Mouse (Mus musculus) lung, embryonic 16.5 days (tissue): Measurements from ENCODE around the gene BC030870. TPM values are rescaled to one million over a fixed set of nuclear protein-coding genes. Genes with fewer than 3 reads are reported as not detected.
A peak's percentile ranks its signal among the peaks of the same experiment; 100 is the strongest.

Experiments used
- ATAC-seq: fragments of 200-750 bp; cut with Nextera tagmentation; 2 replicates; pipeline ENCODE4 v1.8.0; 2017; ENCODE audit warnings: low read depth, mild to moderate bottlenecking, moderate library complexity
- H3K27ac ChIP-seq: fragments of 300-500 bp; sonication (generic); 2 replicates; pipeline ENCODE4 v1.5.1; 2014; ENCODE audit warnings: mild to moderate bottlenecking, control low read depth, low read length
- H3K27me3 ChIP-seq: fragments of 300-500 bp; sonication (generic); 2 replicates; pipeline ENCODE4 v1.6.1; 2014; ENCODE audit warnings: low read depth, low read length, mixed read lengths; ENCODE audit not compliant: control insufficient read depth, insufficient read depth
- H3K36me3 ChIP-seq: fragments of 300-500 bp; sonication (generic); 2 replicates; pipeline ENCODE4 v1.6.1; 2014; ENCODE audit warnings: low read length; ENCODE audit not compliant: control insufficient read depth, insufficient read depth
- H3K4me1 ChIP-seq: fragments of 300-500 bp; sonication (generic); replicated peaks from 2 replicates; pipeline ENCODE4 v1.6.1; 2014; ENCODE audit warnings: low read length, mixed read lengths; ENCODE audit not compliant: control insufficient read depth, insufficient read depth
- H3K4me2 ChIP-seq: fragments of 300-500 bp; sonication (generic); 2 replicates; pipeline ENCODE4 v1.6.1; 2014; ENCODE audit warnings: low read depth, low read length, control low read depth
- H3K4me3 ChIP-seq: fragments of 300-500 bp; sonication (generic); 2 replicates; pipeline ENCODE4 v1.5.1; 2014; ENCODE audit warnings: mild to moderate bottlenecking, low read length, control low read depth
- H3K9ac ChIP-seq: fragments of 300-500 bp; sonication (generic); 2 replicates; pipeline ENCODE4 v1.6.1; 2014; ENCODE audit warnings: low read length, control low read depth
- H3K9me3 ChIP-seq: fragments of 300-500 bp; sonication (generic); 2 replicates; pipeline ENCODE4 v1.6.1; 2016; ENCODE audit warnings: low read length; ENCODE audit not compliant: control insufficient read depth
- WGBS: fragments of 180-500 bp; shearing (Covaris S2); extraction: QIAGEN DNeasy Blood & Tissue Kit; methylation state at CpG from one replicate; pipeline ENCODE4 v1.1.7; 2014; 5-methylcytosine and 5-hydroxymethylcytosine counted together
- polyA plus RNA-seq: library from polyadenylated mRNA; unstranded; fragments of >200 nt; fragmentation: Nextera tagmentation; extraction: Ambion mirVana; gene quantifications from 2 replicates; pipeline ENCODE4 v1.2.1, GENCODE M21; 2015

Gene BC030870
- polyA plus RNA-seq, 1 experiment from 2014 or later: 2.3 TPM

- no peak overlapping the region for H3K9ac ChIP-seq
These were observed 41.2 kb downstream of the BC030870 start for GRCm38 (mm10) chr8:65088120-65088519.

DNA sequence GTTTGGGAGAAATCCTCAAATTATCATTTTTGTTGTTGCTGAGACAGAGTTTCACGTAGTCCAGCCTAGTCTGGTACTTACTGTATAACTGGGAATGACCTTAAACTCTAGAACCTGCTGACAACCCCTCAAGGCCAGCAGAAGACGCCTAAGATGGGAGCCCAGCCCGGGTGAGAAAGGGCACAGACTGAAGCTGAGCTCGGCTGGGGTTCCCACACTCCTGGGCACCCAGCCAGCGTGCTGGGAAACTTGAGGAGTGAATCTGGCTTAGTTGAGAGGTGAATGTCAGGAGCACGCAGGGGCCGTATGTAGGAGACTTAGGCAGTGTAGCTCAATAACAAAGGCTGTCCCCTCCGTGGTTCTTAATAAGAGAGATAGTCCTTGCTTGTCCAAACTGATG lies 41.7 kb downstream of the BC030870 start:
- no peak overlapping the region for H3K27ac ChIP-seq
- no peak overlapping the region for H3K9ac ChIP-seq
- no peaks in the 10 kb centered on the region for H3K9me3 ChIP-seq
- 48% methylated on average over 8 of the region's 8 CpGs for WGBS
- no peaks in the 10 kb centered on the region for H3K27me3 ChIP-seq
- ATAC-seq: no peak
- no peak overlapping the region for H3K4me3 ChIP-seq
- no peaks in the 10 kb centered on the region for H3K4me1 ChIP-seq
- H3K36me3 ChIP-seq: no peaks in the 10 kb centered on the region
- no peak overlapping the region for H3K4me2 ChIP-seq

More at GRCm38 (mm10) chr8:65088120-65088519, 41.2 kb downstream of the BC030870 start:
- H3K9me3 ChIP-seq: no peaks in the 10 kb centered on the region
- no peak overlapping the region for H3K27ac ChIP-seq
- 90% methylated on average over 12 of the region's 12 CpGs for WGBS
- no peak for ATAC-seq
- H3K27me3 ChIP-seq: no peaks in the 10 kb centered on the region
- H3K4me2 ChIP-seq: no peak overlapping the region
- no peaks in the 10 kb centered on the region for H3K4me1 ChIP-seq
- no peak overlapping the region for H3K4me3 ChIP-seq
- H3K36me3 ChIP-seq: no peaks in the 10 kb centered on the region

GRCm38 (mm10) chr8:65085680-65086079 lies 43.7 kb downstream of the BC030870 start:
- no peak overlapping the region for H3K4me2 ChIP-seq
- no peaks in the 10 kb centered on the region for H3K4me1 ChIP-seq
- H3K27ac ChIP-seq: no peak overlapping the region
- WGBS: 68% methylated on average over 2 of the region's 2 CpGs
- no peaks in the 10 kb centered on the region for H3K27me3 ChIP-seq
- H3K4me3 ChIP-seq: no peak overlapping the region
- no peak for ATAC-seq
- no peaks in the 10 kb centered on the region for H3K9me3 ChIP-seq
- H3K36me3 ChIP-seq: no peaks in the 10 kb centered on the region
- no peak overlapping the region for H3K9ac ChIP-seq

GRCm38 (mm10) chr8:65080731-65081130 lies 48.6 kb downstream of the BC030870 start:
- no peak overlapping the region for H3K4me2 ChIP-seq
- ATAC-seq: no peak
- no peaks in the 10 kb centered on the region for H3K36me3 ChIP-seq
- H3K9ac ChIP-seq: no peak overlapping the region
- H3K4me3 ChIP-seq: no peak overlapping the region
- H3K27me3 ChIP-seq: no peaks in the 10 kb centered on the region
- no peak overlapping the region for H3K27ac ChIP-seq
- H3K4me1 ChIP-seq: no peaks in the 10 kb centered on the region
- H3K9me3 ChIP-seq: no peaks in the 10 kb centered on the region
- 55% methylated on average over 9 of the region's 9 CpGs for whole genome bisulfite sequencing

GRCm38 (mm10) chr8:65074733-65075132 lies 54.6 kb downstream of the BC030870 start, which contains the start of gene Gm10663:
TSS of gene Gm10663 (plus strand) at chr8:65075033.
- Histone ChIP-seq H3K4me1 (no peaks in the 10 kb centered on the region), H3K4me2 (peak within 1 kb of the TSS; percentile 22; the same call in 1 of the 2 replicates), H3K27me3 (no peaks in the 10 kb centered on the region), H3K9ac (no peak within 1 kb of the TSS), H3K36me3 (no peaks in the 10 kb centered on the region), H3K9me3 (no peaks in the 10 kb centered on the region), H3K27ac (no peak within 1 kb of the TSS), H3K4me3 (no peak within 1 kb of the TSS)
- no peak for ATAC-seq
- WGBS: 81% methylated on average over 2 of the region's 2 CpGs

GRCm38 (mm10) chr8:65070996-65071395 lies 58.4 kb downstream of the BC030870 start:
- Histone ChIP-seq H3K27ac (no peak overlapping the region), H3K36me3 (no peaks in the 10 kb centered on the region), H3K9me3 (no peaks in the 10 kb centered on the region), H3K27me3 (no peaks in the 10 kb centered on the region), H3K4me2 (no peak overlapping the region), H3K9ac (no peak overlapping the region), H3K4me3 (no peak overlapping the region), H3K4me1 (no peaks in the 10 kb centered on the region)
- 60% methylated on average over 4 of the region's 4 CpGs for WGBS
- ATAC-seq: no peak

DNA sequence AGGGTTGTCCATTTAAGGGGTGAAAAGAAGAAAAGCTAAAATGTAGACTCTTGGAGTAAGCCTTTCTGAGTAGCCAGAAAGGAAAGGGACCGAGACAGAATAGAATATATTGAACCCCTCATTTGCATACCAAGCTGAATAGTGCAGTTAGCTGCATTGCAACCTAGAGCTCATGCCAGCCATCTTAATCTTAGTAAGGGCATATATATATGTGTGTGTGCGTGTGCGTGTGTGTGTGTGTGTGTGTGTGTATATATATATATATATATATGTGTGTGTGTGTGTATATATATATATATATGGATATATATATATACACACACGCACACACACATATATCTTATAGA lies 60.9 kb downstream of the BC030870 start:
- no peaks in the 10 kb centered on the region for H3K36me3 ChIP-seq
- no peaks in the 10 kb centered on the region for H3K4me1 ChIP-seq
- no peak overlapping the region for H3K4me2 ChIP-seq
- no peak overlapping the region for H3K4me3 ChIP-seq
- no peak overlapping the region for H3K27ac ChIP-seq
- H3K9ac ChIP-seq: no peak overlapping the region
- H3K9me3 ChIP-seq: no peaks in the 10 kb centered on the region
- H3K27me3 ChIP-seq: no peaks in the 10 kb centered on the region
- 83% methylated on average over 4 of the region's 4 CpGs for WGBS
- no peak for ATAC-seq

DNA sequence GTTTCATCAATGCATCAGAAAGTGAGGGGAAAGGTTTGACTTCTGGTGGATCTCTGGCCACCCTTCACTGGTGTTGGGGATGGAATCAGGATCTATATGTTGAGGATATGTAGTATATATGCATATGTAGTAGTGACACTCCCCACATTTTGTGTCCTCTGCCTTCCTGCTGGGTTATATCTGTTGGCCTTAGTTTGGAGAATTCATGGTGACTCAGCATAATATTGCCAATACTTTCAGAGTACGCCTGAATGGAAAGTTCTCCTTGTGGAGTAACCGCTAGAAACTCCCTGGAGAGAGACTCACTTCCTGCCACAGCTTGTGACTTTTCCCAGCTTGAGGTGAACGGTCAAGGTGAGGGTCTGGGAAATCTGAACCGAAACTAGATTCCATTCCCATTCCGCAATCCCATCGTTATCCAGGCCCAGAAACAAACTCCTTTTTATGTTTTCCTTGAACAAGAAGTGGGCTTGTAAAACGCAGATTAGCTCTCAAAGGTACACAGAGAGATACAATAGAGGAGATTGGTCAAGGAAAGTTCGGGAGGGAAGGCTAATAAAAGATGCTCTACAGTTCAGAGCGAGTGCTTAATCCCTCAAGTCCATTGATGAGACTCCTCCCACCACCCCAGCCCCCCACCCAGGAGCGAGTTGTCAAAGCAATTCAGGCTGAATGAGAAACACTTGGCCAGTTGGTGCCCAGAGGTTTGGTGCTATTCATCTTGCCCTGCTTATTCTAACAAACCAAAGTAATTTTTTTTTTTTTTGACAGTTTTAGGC lies 61.5 kb downstream of the BC030870 start:
- Histone ChIP-seq H3K9me3 (no peaks in the 10 kb centered on the region), H3K4me2 (no peak overlapping the region), H3K9ac (no peak overlapping the region), H3K4me1 (no peaks in the 10 kb centered on the region), H3K4me3 (no peak overlapping the region), H3K27ac (no peak overlapping the region), H3K36me3 (no peaks in the 10 kb centered on the region), H3K27me3 (no peaks in the 10 kb centered on the region)
- no peak for ATAC-seq
- WGBS: 43% methylated on average over 10 of the region's 10 CpGs

- no peak overlapping the region for H3K9ac ChIP-seq
- no peaks in the 10 kb centered on the region for H3K36me3 ChIP-seq
- H3K4me2 ChIP-seq: no peak overlapping the region
- no peaks in the 10 kb centered on the region for H3K4me1 ChIP-seq
- H3K27me3 ChIP-seq: no peaks in the 10 kb centered on the region
- no peak overlapping the region for H3K27ac ChIP-seq
- ATAC-seq: no peak
- no peak overlapping the region for H3K4me3 ChIP-seq
- no peaks in the 10 kb centered on the region for H3K9me3 ChIP-seq
- 89% methylated on average over 4 of the region's 4 CpGs for WGBS
These were observed 62.3 kb downstream of the BC030870 start for GRCm38 (mm10) chr8:65067031-65067430.
